Mouse (Mus musculus): ENCODE measurements around the gene Sf1.

Sf1 gene

GRCm38 (mm10) chr19:6375423-6376254, 12.1 kb downstream of the Sf1 start:
- no peak for DNase-seq (ENCODE audit: low spot score)

- DNase-seq (ENCODE audit: low spot score): peak; percentile 58
Measured at GRCm38 (mm10) chr19:6376255-6376564, 12.7 kb downstream of the Sf1 start.

- no peak for DNase-seq (ENCODE audit: low spot score)
Measured at GRCm38 (mm10) chr19:6376643-6377042, 13.2 kb downstream of the Sf1 start.

GRCm38 (mm10) chr19:6377327-6378040, 14.0 kb downstream of the Sf1 start:
- DNase-seq (ENCODE audit: low spot score): no peak

GRCm38 (mm10) chr19:6380411-6381166, 17.1 kb downstream of the Sf1 start:
- no peak for DNase-seq (ENCODE audit: low spot score)

GRCm38 (mm10) chr19:6381238-6381637, 17.7 kb downstream of the Sf1 start:
- no peak for DNase-seq (ENCODE audit: low spot score)

GRCm38 (mm10) chr19:6382323-6382924, 18.9 kb downstream of the Sf1 start:
- no peak for DNase-seq (ENCODE audit: low spot score)

GRCm38 (mm10) chr19:6383470-6383869, 20.0 kb downstream of the Sf1 start:
- no peak for DNase-seq (ENCODE audit: low spot score)

- DNase-seq (ENCODE audit: low spot score): peak; percentile 71
Measured at GRCm38 (mm10) chr19:6384128-6384527, 20.6 kb downstream of the Sf1 start, which contains the start of gene Pygm. Gene Pygm, plus strand, starts transcription at chr19:6384399.

- DNase-seq (ENCODE audit: low spot score): no peak
Measured at GRCm38 (mm10) chr19:6384954-6385353, 21.5 kb downstream of the Sf1 start.

GRCm38 (mm10) chr19:6385419-6385818, 21.9 kb downstream of the Sf1 start:
- DNase-seq (ENCODE audit: low spot score): no peak

GRCm38 (mm10) chr19:6385821-6386220, 22.3 kb downstream of the Sf1 start:
- no peak for DNase-seq (ENCODE audit: low spot score)

GRCm38 (mm10) chr19:6386234-6386633, 22.7 kb downstream of the Sf1 start:
- DNase-seq (ENCODE audit: low spot score): no peak

GRCm38 (mm10) chr19:6388006-6388405, 24.5 kb downstream of the Sf1 start:
- DNase-seq (ENCODE audit: low spot score): no peak

- no peak for DNase-seq (ENCODE audit: low spot score)
Measured at GRCm38 (mm10) chr19:6389803-6390202, 26.3 kb downstream of the Sf1 start.

GRCm38 (mm10) chr19:6390251-6390650, 26.8 kb downstream of the Sf1 start:
- no peak for DNase-seq (ENCODE audit: low spot score)

GRCm38 (mm10) chr19:6392743-6393393, 29.4 kb downstream of the Sf1 start:
- DNase-seq (ENCODE audit: low spot score): no peak

GRCm38 (mm10) chr19:6393637-6394036, 30.1 kb downstream of the Sf1 start:
- no peak for DNase-seq (ENCODE audit: low spot score)

- no peak for DNase-seq (ENCODE audit: low spot score)
Measured at GRCm38 (mm10) chr19:6396237-6396636, 32.7 kb downstream of the Sf1 start.

- DNase-seq (ENCODE audit: low spot score): no peak
Measured at GRCm38 (mm10) chr19:6397582-6398249, 34.2 kb downstream of the Sf1 start.

Data from urinary bladder, postnatal 14 days (tissue).